Mouse (Mus musculus): Measurements from ENCODE around the gene Gpx6.

GRCm38 (mm10) chr13:21350593-21350992, 38.7 kb downstream of the Gpx6 start:
- TF ChIP-seq CTCF (IDR thresholded peaks at IDR 0.05; ENCODE audit: low read depth) (no peak), EP300 (optimal IDR thresholded peaks at IDR 0.05) (no peak)

Data from stomach, postnatal 0 days (tissue).